Mouse (Mus musculus): ENCODE data around the gene Lbhd2. TPM values are rescaled to one million over a fixed set of nuclear protein-coding genes. Genes with fewer than 3 reads are reported as not detected.
A peak's percentile ranks its signal among the peaks of the same experiment; 100 is the strongest.

Gene Lbhd2
- polyA plus RNA-seq, 1 experiment from 2014 or later, result not detected

GRCm38 (mm10) chr12:111413300-111413699, 6.7 kb downstream of the Lbhd2 start:
- DNase-seq (ENCODE audit: low spot score) (peak; percentile 92), ATAC-seq (ENCODE audit: insufficient read depth, low FRiP score, low TSS enrichment) (peak; percentile 71; the same call in 1 of the 2 replicates)
- Histone ChIP-seq H3K4me2 (ENCODE audit: low read depth) (peak overlapping the region; percentile 33), H3K4me3 (ENCODE audit: low read depth, low read length) (no peak overlapping the region; the same call in 1 of the 2 replicates), H3K27me3 (ENCODE audit: control insufficient read depth, insufficient read depth, low read length) (0 out of 2 replicates have a peak, but pooled peaks cover 2% of the 10 kb centered on the region), H3K27ac (ENCODE audit: low read depth, low read length) (no peak overlapping the region), H3K4me1 (ENCODE audit: control insufficient read depth, insufficient read depth, low read length) (peaks cover 9% of the 10 kb centered on the region), H3K36me3 (ENCODE audit: control insufficient read depth, insufficient read depth, low read length) (no peaks in the 10 kb centered on the region), H3K9me3 (ENCODE audit: control insufficient read depth, low read length) (no peaks in the 10 kb centered on the region), H3K9ac (ENCODE audit: low read length) (no peak overlapping the region)
- whole genome bisulfite sequencing, result 1% methylated on average over 21 of the region's 21 CpGs

GRCm38 (mm10) chr12:111416921-111417779, 10.5 kb downstream of the Lbhd2 start, which contains the start of gene Exoc3l4:
TSS of gene Exoc3l4 (plus strand) at chr12:111417017.
- Histone ChIP-seq H3K9ac (ENCODE audit: low read length) (peak within 1 kb of the TSS; percentile 36; the same call in 1 of the 2 replicates), H3K36me3 (ENCODE audit: control insufficient read depth, insufficient read depth, low read length) (no peaks in the 10 kb centered on the region), H3K9me3 (ENCODE audit: control insufficient read depth, low read length) (no peaks in the 10 kb centered on the region), H3K4me1 (ENCODE audit: control insufficient read depth, insufficient read depth, low read length) (peaks cover 2% of the 10 kb centered on the region), H3K27me3 (ENCODE audit: control insufficient read depth, insufficient read depth, low read length) (peaks cover 13% of the 10 kb centered on the region), H3K4me3 (ENCODE audit: low read depth, low read length) (no peak within 1 kb of the TSS), H3K27ac (ENCODE audit: low read depth, low read length) (no peak within 1 kb of the TSS), H3K4me2 (ENCODE audit: low read depth) (peak within 1 kb of the TSS; percentile 36)
- 5% methylated on average over 17 of the region's 17 CpGs for WGBS
- ATAC-seq (ENCODE audit: insufficient read depth, low FRiP score, low TSS enrichment), result no peak
- DNase-seq (ENCODE audit: low spot score), result no peak

- Histone ChIP-seq H3K4me2 (ENCODE audit: low read depth) (no peak overlapping the region), H3K36me3 (ENCODE audit: control insufficient read depth, insufficient read depth, low read length) (no peaks in the 10 kb centered on the region), H3K9me3 (ENCODE audit: control insufficient read depth, low read length) (no peaks in the 10 kb centered on the region), H3K27me3 (ENCODE audit: control insufficient read depth, insufficient read depth, low read length) (peaks cover 40% of the 10 kb centered on the region), H3K9ac (ENCODE audit: low read length) (no peak overlapping the region), H3K4me3 (ENCODE audit: low read depth, low read length) (no peak overlapping the region), H3K27ac (ENCODE audit: low read depth, low read length) (no peak overlapping the region), H3K4me1 (ENCODE audit: control insufficient read depth, insufficient read depth, low read length) (peaks cover 2% of the 10 kb centered on the region; the same call in 1 of the 2 replicates)
- 76% methylated on average over 5 of the region's 5 CpGs for WGBS
- ATAC-seq (ENCODE audit: insufficient read depth, low FRiP score, low TSS enrichment), result no peak
- DNase-seq (ENCODE audit: low spot score), result no peak
Measured at GRCm38 (mm10) chr12:111419918-111420317, 13.3 kb downstream of the Lbhd2 start.

GRCm38 (mm10) chr12:111420946-111421709, 14.5 kb downstream of the Lbhd2 start:
- no peaks in the 10 kb centered on the region for H3K36me3 ChIP-seq (ENCODE audit: control insufficient read depth, insufficient read depth, low read length)
- no peak overlapping the region for H3K4me2 ChIP-seq (ENCODE audit: low read depth)
- no peak for ATAC-seq (ENCODE audit: insufficient read depth, low FRiP score, low TSS enrichment)
- no peak for DNase-seq (ENCODE audit: low spot score)
- no peak overlapping the region for H3K27ac ChIP-seq (ENCODE audit: low read depth, low read length)
- peaks cover 2% of the 10 kb centered on the region; the same call in 1 of the 2 replicates for H3K4me1 ChIP-seq (ENCODE audit: control insufficient read depth, insufficient read depth, low read length)
- no peak overlapping the region for H3K9ac ChIP-seq (ENCODE audit: low read length)
- H3K9me3 ChIP-seq (ENCODE audit: control insufficient read depth, low read length), result no peaks in the 10 kb centered on the region
- peaks cover 50% of the 10 kb centered on the region for H3K27me3 ChIP-seq (ENCODE audit: control insufficient read depth, insufficient read depth, low read length)
- no peak overlapping the region for H3K4me3 ChIP-seq (ENCODE audit: low read depth, low read length)
- WGBS, result 54% methylated on average over 7 of the region's 7 CpGs

- Histone ChIP-seq H3K4me2 (ENCODE audit: low read depth) (no peak overlapping the region), H3K9me3 (ENCODE audit: control insufficient read depth, low read length) (no peaks in the 10 kb centered on the region), H3K9ac (ENCODE audit: low read length) (no peak overlapping the region), H3K36me3 (ENCODE audit: control insufficient read depth, insufficient read depth, low read length) (no peaks in the 10 kb centered on the region), H3K4me3 (ENCODE audit: low read depth, low read length) (no peak overlapping the region), H3K27me3 (ENCODE audit: control insufficient read depth, insufficient read depth, low read length) (peaks cover 63% of the 10 kb centered on the region), H3K27ac (ENCODE audit: low read depth, low read length) (no peak overlapping the region), H3K4me1 (ENCODE audit: control insufficient read depth, insufficient read depth, low read length) (no peaks in the 10 kb centered on the region)
- ATAC-seq (ENCODE audit: insufficient read depth, low FRiP score, low TSS enrichment) (no peak), DNase-seq (ENCODE audit: low spot score) (no peak)
- WGBS, result 29% methylated on average over 5 of the region's 5 CpGs
Measured at GRCm38 (mm10) chr12:111422852-111423251, 16.2 kb downstream of the Lbhd2 start.

- no peaks in the 10 kb centered on the region for H3K36me3 ChIP-seq (ENCODE audit: control insufficient read depth, insufficient read depth, low read length)
- H3K9ac ChIP-seq (ENCODE audit: low read length), result no peak overlapping the region
- no peak for ATAC-seq (ENCODE audit: insufficient read depth, low FRiP score, low TSS enrichment)
- H3K9me3 ChIP-seq (ENCODE audit: control insufficient read depth, low read length), result no peaks in the 10 kb centered on the region
- DNase-seq (ENCODE audit: low spot score), result no peak
- no peak overlapping the region for H3K4me3 ChIP-seq (ENCODE audit: low read depth, low read length)
- WGBS, result 3% methylated on average over 43 of the region's 43 CpGs
- peaks cover 71% of the 10 kb centered on the region for H3K27me3 ChIP-seq (ENCODE audit: control insufficient read depth, insufficient read depth, low read length)
- H3K27ac ChIP-seq (ENCODE audit: low read depth, low read length), result no peak overlapping the region
- peaks cover 1% of the 10 kb centered on the region; the same call in 1 of the 2 replicates for H3K4me1 ChIP-seq (ENCODE audit: control insufficient read depth, insufficient read depth, low read length)
- peak overlapping the region; percentile 4 for H3K4me2 ChIP-seq (ENCODE audit: low read depth)
Measured at GRCm38 (mm10) chr12:111423570-111424129, 17.0 kb downstream of the Lbhd2 start.

GRCm38 (mm10) chr12:111424547-111424946, 17.9 kb downstream of the Lbhd2 start:
- Histone ChIP-seq H3K4me1 (ENCODE audit: control insufficient read depth, insufficient read depth, low read length) (peaks cover 2% of the 10 kb centered on the region; the same call in 1 of the 2 replicates), H3K4me2 (ENCODE audit: low read depth) (no peak overlapping the region), H3K4me3 (ENCODE audit: low read depth, low read length) (no peak overlapping the region), H3K27me3 (ENCODE audit: control insufficient read depth, insufficient read depth, low read length) (peaks cover 79% of the 10 kb centered on the region), H3K36me3 (ENCODE audit: control insufficient read depth, insufficient read depth, low read length) (no peaks in the 10 kb centered on the region), H3K9me3 (ENCODE audit: control insufficient read depth, low read length) (no peaks in the 10 kb centered on the region), H3K27ac (ENCODE audit: low read depth, low read length) (no peak overlapping the region), H3K9ac (ENCODE audit: low read length) (no peak overlapping the region)
- 23% methylated on average over 9 of the region's 9 CpGs for WGBS
- DNase-seq (ENCODE audit: low spot score), result no peak
- no peak for ATAC-seq (ENCODE audit: insufficient read depth, low FRiP score, low TSS enrichment)

- no peak overlapping the region for H3K27ac ChIP-seq (ENCODE audit: low read depth, low read length)
- H3K36me3 ChIP-seq (ENCODE audit: control insufficient read depth, insufficient read depth, low read length), result no peaks in the 10 kb centered on the region
- DNase-seq (ENCODE audit: low spot score) (peak; percentile 87), ATAC-seq (ENCODE audit: insufficient read depth, low FRiP score, low TSS enrichment) (0 out of 2 replicates have a peak, but pooled peaks have one; percentile 36)
- no peaks in the 10 kb centered on the region for H3K9me3 ChIP-seq (ENCODE audit: control insufficient read depth, low read length)
- H3K27me3 ChIP-seq (ENCODE audit: control insufficient read depth, insufficient read depth, low read length), result peaks cover 86% of the 10 kb centered on the region
- no peak overlapping the region for H3K4me2 ChIP-seq (ENCODE audit: low read depth)
- no peak overlapping the region for H3K9ac ChIP-seq (ENCODE audit: low read length)
- peaks cover 2% of the 10 kb centered on the region; the same call in 1 of the 2 replicates for H3K4me1 ChIP-seq (ENCODE audit: control insufficient read depth, insufficient read depth, low read length)
- WGBS, result 4% methylated on average over 15 of the region's 15 CpGs
- H3K4me3 ChIP-seq (ENCODE audit: low read depth, low read length), result no peak overlapping the region
Measured at GRCm38 (mm10) chr12:111425258-111425657, 18.6 kb downstream of the Lbhd2 start.

All from neural tube, embryonic 11.5 days (tissue).